In genomic region chr10:93250436-93251317, GRCm38 (mm10) we compare ENCODE assay signal across 14 mouse cellular contexts.
DNase-seq lines count a peak whose midpoint lies in the region; ATAC-seq and TF ChIP-seq lines count a peak whose summit lies in the region.
"Had no signal": no experiment of that assay in that cellular context is flagged by ENCODE, and none has a peak within 500 bp of the region (broad histone marks: within the 10 kb centered on the region; RNA-seq: fewer than 3 reads in every experiment).

No protein-coding gene starts in this region.

- WGBS in heart, embryonic 13.5 days = 49% methylated on average over 24 of the region's 24 CpGs
- WGBS in stomach, postnatal 0 days = 32% methylated on average over 24 of the region's 24 CpGs

- H3K27ac ChIP-seq in heart, embryonic 13.5 days (replicated peaks) = peak overlapping the region; percentile 84
- peak overlapping the region; percentile 57; the same call in 1 of the 2 replicates for H3K27ac ChIP-seq in left cerebral cortex, adult 2 months
- H3K27ac ChIP-seq in stomach, postnatal 0 days (replicated peaks) = peak overlapping the region; percentile 84

- peak overlapping the region; percentile 36 for H3K4me2 ChIP-seq in heart, embryonic 13.5 days
- H3K4me2 ChIP-seq in stomach, postnatal 0 days (replicated peaks; ENCODE audit: low read depth) = no peak overlapping the region

- H3K27me3 ChIP-seq in heart, embryonic 13.5 days (replicated peaks) = no peaks in the 10 kb centered on the region
- no peaks in the 10 kb centered on the region for H3K27me3 ChIP-seq in stomach, postnatal 0 days (ENCODE audit: control insufficient read depth, insufficient read depth, low read length)

- H3K4me1 ChIP-seq in heart, embryonic 13.5 days = peaks cover 47% of the 10 kb centered on the region
- peaks cover 4% of the 10 kb centered on the region for H3K4me1 ChIP-seq in stomach, postnatal 0 days (replicated peaks; ENCODE audit: control insufficient read depth, insufficient read depth)

- ATAC-seq in heart, embryonic 13.5 days (ENCODE audit: extremely low read depth, insufficient number of reproducible peaks, low FRiP score, low TSS enrichment) = no peak
- peak; percentile 86 for ATAC-seq in stomach, postnatal 0 days (ENCODE audit: low FRiP score, low TSS enrichment)
- ATAC-seq: CD4-positive, CD25-positive, alpha-beta regulatory T cell, adult 4 months; inflammation-experienced regulatory T-cells, adult 6 months had no signal

- H3K9ac ChIP-seq in heart, embryonic 13.5 days = peak overlapping the region; percentile 66; the same call in 1 of the 2 replicates
- peak overlapping the region; percentile 18; the same call in 1 of the 2 replicates for H3K9ac ChIP-seq in stomach, postnatal 0 days (ENCODE audit: low read length)

- H3K4me3 ChIP-seq in heart, embryonic 13.5 days = no peak overlapping the region
- H3K4me3 ChIP-seq in left cerebral cortex, adult 2 months = no peak overlapping the region
- H3K4me3 ChIP-seq in stomach, postnatal 0 days (ENCODE audit: low read depth, low read length) = no peak overlapping the region

- no peak for TF ChIP-seq CTCF in left cerebral cortex, adult 2 months (IDR thresholded peaks at IDR 0.05)
- 0 out of 2 replicates have a peak, but pooled peaks have one; percentile 5 for TF ChIP-seq CTCF in stomach, postnatal 0 days (IDR thresholded peaks at IDR 0.05; ENCODE audit: low read depth)

- no peak for DNase-seq in heart, adult 9 months (ENCODE audit: low spot score in 2 of 2)
- no peak for DNase-seq in left cerebral cortex, adult 2 months (ENCODE audit: extremely low spot score in 1 of 2, low spot score in 2 of 2)
- DNase-seq in left cerebral cortex, adult 8-10 months (ENCODE audit: low spot score in 2 of 2) = no peak
- DNase-seq in testis, postnatal 10 days (ENCODE audit: low spot score) = peak; percentile 33
- DNase-seq in testis, postnatal 14 days (ENCODE audit: low spot score) = no peak
- peak; percentile 67 for DNase-seq in stomach, postnatal 0 days (ENCODE audit: low spot score)
- no peak for DNase-seq in natural killer cell, adult 2 months (ENCODE audit: low spot score in 2 of 2)
- DNase-seq: adrenal gland, postnatal 36 days; cerebellum, adult 18-20 months; right cerebral cortex, postnatal 14 days; thymus, adult 18-20 months had no signal

- peaks cover 69% of the 10 kb centered on the region for H3K36me3 ChIP-seq in heart, embryonic 13.5 days
- peaks cover 4% of the 10 kb centered on the region for H3K36me3 ChIP-seq in stomach, postnatal 0 days (ENCODE audit: control insufficient read depth, insufficient read depth, low read length)

- H3K9me3 ChIP-seq in heart, embryonic 13.5 days = no peaks in the 10 kb centered on the region
- H3K9me3 ChIP-seq in stomach, postnatal 0 days (ENCODE audit: control insufficient read depth, low read length) = no peaks in the 10 kb centered on the region

- intact Hi-C loops in left cerebral cortex, adult 2 months (cut with DNase I) = no loop called here

- no peak for TF ChIP-seq EP300 in stomach, postnatal 0 days (optimal IDR thresholded peaks at IDR 0.05)

Comparison
In these comparisons a context has a peak if more than half of its experiments do, and no peak if none do; other contexts are left out.
1. DNase-seq: peak in testis, postnatal 10 days (single experiment) and stomach, postnatal 0 days (single experiment); none in heart, adult 9 months (0 of 2), left cerebral cortex, adult 2 months (0 of 2), left cerebral cortex, adult 8-10 months (0 of 2), testis, postnatal 14 days (single experiment) and natural killer cell, adult 2 months (0 of 2).
2. Peak in every context shown above with its lines, with median percentiles within 50 percentile points of each other: H3K27ac ChIP-seq.